Mouse (Mus musculus): ENCODE data around the gene Trit1.

DNA sequence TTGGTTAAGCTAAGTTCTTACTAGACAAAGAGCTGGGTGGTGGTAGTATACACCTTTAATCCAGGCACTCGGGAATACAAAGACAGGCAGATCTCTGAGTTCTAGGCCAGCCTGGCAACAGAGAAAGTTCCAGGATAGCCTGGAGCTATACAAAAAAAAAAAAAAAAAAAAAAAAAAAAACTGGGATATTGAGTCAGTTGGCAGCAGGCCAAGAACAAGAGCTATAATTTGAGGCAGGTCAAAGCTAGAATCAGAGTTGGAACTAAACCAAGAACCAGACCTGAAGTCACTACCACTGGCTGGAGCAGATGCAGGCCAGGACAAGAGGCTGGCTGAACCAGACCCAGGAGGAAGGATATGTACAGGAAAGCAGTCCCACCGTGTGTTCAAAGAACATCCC is 35.7 kb upstream of the Trit1 start:
- TF ChIP-seq GATA1 (IDR thresholded peaks at IDR 0.05; ENCODE audit: low read length): no peak
- TF ChIP-seq TAL1 (IDR thresholded peaks at IDR 0.05; ENCODE audit: low read length): no peak
